In the genomic region with DNA sequence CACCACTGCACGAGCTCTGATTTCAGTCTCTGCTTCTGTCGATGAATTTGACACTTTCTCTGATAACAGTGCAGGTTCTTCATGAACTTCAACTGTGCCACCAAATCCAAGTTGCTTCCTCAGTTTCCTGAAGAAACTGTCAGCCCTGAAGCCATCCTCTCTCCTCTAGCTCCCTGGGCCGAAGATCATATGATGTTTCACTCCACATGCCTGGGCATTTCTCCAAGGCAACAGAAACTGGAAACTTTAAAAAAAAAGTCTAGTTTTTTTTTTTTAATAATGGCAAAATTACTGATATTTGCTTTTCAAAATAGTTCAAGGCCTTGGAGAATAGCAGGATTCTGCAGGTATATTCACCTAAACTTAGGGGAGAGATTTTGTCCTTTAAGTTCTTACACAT, we compare ENCODE assay signal across 25 mouse cellular contexts.
"Had no signal": no experiment of that assay in that cellular context is flagged by ENCODE, and none has a peak within 500 bp of the region (broad histone marks: within the 10 kb centered on the region; RNA-seq: fewer than 3 reads in every experiment).

No protein-coding gene starts in this region.

- ATAC-seq: hindbrain, postnatal 0 days; intestine, embryonic 16.5 days; liver, embryonic 12.5 days had no signal

- H3K27me3 ChIP-seq: heart, embryonic 13.5 days; heart, embryonic 15.5 days; hindbrain, embryonic 13.5 days; hindbrain, embryonic 15.5 days; kidney, embryonic 15.5 days; limb, embryonic 13.5 days; limb, embryonic 15.5 days; liver, embryonic 12.5 days had no signal

- H3K36me3 ChIP-seq: heart, embryonic 13.5 days; heart, embryonic 15.5 days; hindbrain, embryonic 13.5 days; hindbrain, embryonic 15.5 days; kidney, embryonic 15.5 days; limb, embryonic 13.5 days; limb, embryonic 15.5 days; liver, embryonic 12.5 days had no signal

- H3K27ac ChIP-seq: heart, adult 2 months; heart, embryonic 13.5 days; heart, embryonic 15.5 days; hindbrain, embryonic 13.5 days; hindbrain, embryonic 15.5 days; hindbrain, postnatal 0 days; kidney, embryonic 15.5 days; kidney, postnatal 0 days; limb, embryonic 13.5 days; limb, embryonic 15.5 days; liver, embryonic 12.5 days had no signal

- DNase-seq: gastrocnemius, postnatal 14 days; gastrocnemius, postnatal 36 days; heart, adult 2 months; heart, postnatal 14 days; heart, postnatal 36 days; kidney, adult 11 months; kidney, adult 2 months; kidney, adult 9 months; kidney, postnatal 14 days; kidney, postnatal 36 days; layer of hippocampus, adult 9-11 months; layer of hippocampus, postnatal 36 days; left cerebral cortex, postnatal 4 days had no signal

- H3K4me1 ChIP-seq: heart, embryonic 13.5 days; hindbrain, embryonic 13.5 days; kidney, embryonic 15.5 days; liver, embryonic 12.5 days had no signal

- H3K4me2 ChIP-seq: heart, embryonic 11.5 days; heart, embryonic 13.5 days; heart, embryonic 15.5 days; hindbrain, embryonic 13.5 days; hindbrain, embryonic 15.5 days; kidney, embryonic 15.5 days; limb, embryonic 13.5 days; limb, embryonic 15.5 days; liver, embryonic 12.5 days had no signal

- H3K9me3 ChIP-seq: heart, embryonic 13.5 days; heart, embryonic 15.5 days; hindbrain, embryonic 13.5 days; hindbrain, embryonic 15.5 days; kidney, embryonic 15.5 days; limb, embryonic 13.5 days; limb, embryonic 15.5 days; liver, embryonic 12.5 days had no signal

- H3K9ac ChIP-seq: heart, embryonic 13.5 days; heart, embryonic 15.5 days; hindbrain, embryonic 13.5 days; hindbrain, embryonic 15.5 days; kidney, embryonic 15.5 days; limb, embryonic 13.5 days; limb, embryonic 15.5 days; liver, embryonic 12.5 days had no signal

- H3K4me3 ChIP-seq: heart, adult 2 months; heart, embryonic 13.5 days; heart, embryonic 15.5 days; hindbrain, embryonic 13.5 days; hindbrain, embryonic 15.5 days; kidney, embryonic 15.5 days; limb, embryonic 13.5 days; limb, embryonic 15.5 days; liver, embryonic 12.5 days had no signal
